Mouse (Mus musculus): ENCODE measurements around the gene Dicer1.

DNA sequence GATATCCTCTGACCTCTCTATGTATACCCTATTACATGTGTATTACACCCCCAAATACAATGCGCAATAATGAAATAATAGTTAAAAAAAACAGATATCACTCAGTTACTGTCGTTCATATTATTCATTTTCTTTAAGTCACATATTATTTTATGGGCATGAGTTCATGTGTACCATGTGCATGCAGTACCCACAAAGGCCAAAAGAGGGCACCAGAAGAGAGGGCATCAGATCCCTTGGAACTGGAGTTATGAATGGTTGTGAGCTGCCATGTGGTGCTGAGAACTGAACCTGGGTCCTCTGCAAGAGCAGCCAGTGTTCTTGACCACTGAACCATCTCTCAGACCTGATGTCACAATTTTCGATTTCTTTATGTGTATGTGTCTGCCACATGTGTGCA is 47.6 kb upstream of the Dicer1 start:
- TF ChIP-seq MAX (IDR thresholded peaks at IDR 0.05; ENCODE audit: low read depth): no peak
- TF ChIP-seq POLR2A (IDR thresholded peaks at IDR 0.05; ENCODE audit: insufficient read length, low read depth): no peak
- no peak for TF ChIP-seq REST (IDR thresholded peaks at IDR 0.05; ENCODE audit: insufficient read depth, insufficient read length)
